15 mouse cellular contexts compared by ENCODE assay signal in genomic region chr8:71411535-71412273, GRCm38 (mm10). TPM values are rescaled to one million over a fixed set of nuclear protein-coding genes. Genes with fewer than 3 reads are reported as not detected.
DNase-seq lines count a peak whose midpoint lies in the region; ATAC-seq lines count a peak whose summit lies in the region.
"Had no signal": no experiment of that assay in that cellular context is flagged by ENCODE, and none has a peak within 500 bp of the region (broad histone marks: within the 10 kb centered on the region; RNA-seq: fewer than 3 reads in every experiment).

No protein-coding gene starts in this region.

- WGBS in kidney, embryonic 16.5 days: 29% methylated on average over 11 of the region's 11 CpGs

- peaks cover 30% of the 10 kb centered on the region for H3K36me3 ChIP-seq in kidney, embryonic 16.5 days (ENCODE audit: insufficient read depth, low read length)

- H3K27me3 ChIP-seq in kidney, embryonic 16.5 days (ENCODE audit: insufficient read depth, low read length): peaks cover 3% of the 10 kb centered on the region; the same call in 1 of the 2 replicates
- H3K27me3 ChIP-seq: embryonic facial prominence, embryonic 12.5 days; midbrain, embryonic 12.5 days had no signal

- H3K9me3 ChIP-seq in kidney, embryonic 16.5 days (ENCODE audit: low read length): no peaks in the 10 kb centered on the region
- H3K9me3 ChIP-seq: embryonic facial prominence, embryonic 12.5 days; midbrain, embryonic 12.5 days had no signal

- H3K4me2 ChIP-seq in kidney, embryonic 16.5 days (replicated peaks; ENCODE audit: low read depth, low read length): no peak overlapping the region
- H3K4me2 ChIP-seq: embryonic facial prominence, embryonic 12.5 days; lung, embryonic 14.5 days; midbrain, embryonic 12.5 days had no signal

- no peak overlapping the region for H3K9ac ChIP-seq in kidney, embryonic 16.5 days (replicated peaks; ENCODE audit: low read length)
- H3K9ac ChIP-seq: embryonic facial prominence, embryonic 12.5 days; forebrain, postnatal 0 days; lung, embryonic 14.5 days; midbrain, embryonic 12.5 days had no signal

- peak; percentile 64; the same call in 1 of the 2 replicates for ATAC-seq in kidney, embryonic 16.5 days (ENCODE audit: low FRiP score, low TSS enrichment)
- 0 out of 2 replicates have a peak, but pooled peaks have one; percentile 36 for ATAC-seq in megakaryocyte, adult 5-6 weeks (ENCODE audit: poor library complexity, severe bottlenecking)
- ATAC-seq: forebrain, postnatal 0 days had no signal

- DNase-seq in kidney, adult 9 months: no peak
- peak; percentile 39 for DNase-seq in 3T3-L1 (ENCODE audit: low read depth, low spot score)
- peak; percentile 43 for DNase-seq in R1 (ENCODE audit: low read depth, low spot score)
- DNase-seq in spleen, postnatal 10 days (ENCODE audit: low spot score in 2 of 2): no peak
- no peak for DNase-seq in c-Kit-positive CD71-positive TER-119-positive erythroid progenitor cells, embryonic 14.5 days (ENCODE audit: low spot score)
- DNase-seq: cerebellum, adult 9-11 months; forebrain, postnatal 0 days; gastrocnemius, postnatal 36 days; lung, embryonic 14.5 days; right cerebral cortex, postnatal 25 days had no signal

- no peak overlapping the region for H3K4me3 ChIP-seq in kidney, embryonic 16.5 days (ENCODE audit: low read length)
- H3K4me3 ChIP-seq: embryonic facial prominence, embryonic 12.5 days; midbrain, embryonic 12.5 days had no signal

- H3K4me1 ChIP-seq in kidney, embryonic 16.5 days (ENCODE audit: insufficient read depth, low read length): peaks cover 18% of the 10 kb centered on the region

- no peak overlapping the region for H3K27ac ChIP-seq in kidney, embryonic 16.5 days (ENCODE audit: low read length)
- H3K27ac ChIP-seq: embryonic facial prominence, embryonic 12.5 days; midbrain, embryonic 12.5 days had no signal

RNA-seq across cellular contexts. Expression of gene Ankle1, which starts 5.9 kb away (rescaled TPM):
- polyA plus RNA-seq in kidney, embryonic 16.5 days (2015; fragmentation: Nextera tagmentation; extraction: Ambion mirVana): 47.4 and 58.3 TPM in 2 replicates
- total RNA-seq in megakaryocyte, adult 5-6 weeks (2015): 14.4 TPM in 2 replicates
- 13.5 and 16.1 TPM in 2 replicates for total RNA-seq in megakaryocyte, adult 5-6 weeks (2017)
- total RNA-seq: neutrophil, adult 5-6 weeks had no signal

RNA-seq across cellular contexts. Expression of gene Babam1, which starts 15.0 kb away (rescaled TPM):
- 116 and 120 TPM in 2 replicates for polyA plus RNA-seq in kidney, embryonic 16.5 days (2015; fragmentation: Nextera tagmentation; extraction: Ambion mirVana)
- total RNA-seq in megakaryocyte, adult 5-6 weeks (2015): 62.0 and 66.6 TPM in 2 replicates
- 108 and 110 TPM in 2 replicates for total RNA-seq in megakaryocyte, adult 5-6 weeks (2017)

RNA-seq across cellular contexts. Expression of gene Ushbp1, which starts 16.1 kb away (rescaled TPM):
- polyA plus RNA-seq in kidney, embryonic 16.5 days (2015; fragmentation: Nextera tagmentation; extraction: Ambion mirVana): 29.8 and 31.2 TPM in 2 replicates
- total RNA-seq in megakaryocyte, adult 5-6 weeks (2015): not detected in 2 replicates
- total RNA-seq in megakaryocyte, adult 5-6 weeks (2017): not detected in 2 replicates
- total RNA-seq: neutrophil, adult 5-6 weeks had no signal

RNA-seq across cellular contexts. Expression of gene Nr2f6, which starts 29.9 kb away (rescaled TPM):
- 65.4 and 82.9 TPM in 2 replicates for polyA plus RNA-seq in kidney, embryonic 16.5 days (2015; fragmentation: Nextera tagmentation; extraction: Ambion mirVana)
- total RNA-seq in megakaryocyte, adult 5-6 weeks (2015): 8.2 and 13.8 TPM in 2 replicates
- total RNA-seq in megakaryocyte, adult 5-6 weeks (2017): 6.9 and 9.1 TPM in 2 replicates

RNA-seq across cellular contexts. Expression of gene Ocel1, which starts 40.6 kb away (rescaled TPM):
- 6.1 TPM in 2 replicates for polyA plus RNA-seq in kidney, embryonic 16.5 days (2015; fragmentation: Nextera tagmentation; extraction: Ambion mirVana)
- 8.7 and 8.9 TPM in 2 replicates for total RNA-seq in megakaryocyte, adult 5-6 weeks (2015)
- total RNA-seq in megakaryocyte, adult 5-6 weeks (2017): 16.2 and 18.5 TPM in 2 replicates

Comparison
In these comparisons a context has a peak if more than half of its experiments do, and no peak if none do; other contexts are left out.
1. DNase-seq: peak in 3T3-L1 (single experiment) and R1 (single experiment); none in kidney, adult 9 months (single experiment), spleen, postnatal 10 days (0 of 2) and c-Kit-positive CD71-positive TER-119-positive erythroid progenitor cells, embryonic 14.5 days (single experiment).